Mouse (Mus musculus) limb, embryonic 14.5 days (tissue): Measurements from ENCODE around the gene Ube2g1. TPM values are rescaled to one million over a fixed set of nuclear protein-coding genes. Genes with fewer than 3 reads are reported as not detected.
A peak's percentile ranks its signal among the peaks of the same experiment; 100 is the strongest.
"Not testable (repeated sequence)": the region's sequence is repeated elsewhere in the genome, so short reads cannot be mapped to it uniquely, and the experiment has no call there.

Experiments
- ATAC-seq: fragments of 200-750 bp; cut with Nextera tagmentation; 2 replicates; pipeline ENCODE4 v1.8.0; 2017; ENCODE audit warnings: low read depth, moderate number of reproducible peaks, moderate TSS enrichment; ENCODE audit not compliant: low FRiP score
- DNase-seq: peaks from one replicate; pipeline ENCODE4 v3.0.0-alpha.2; 2015; ENCODE audit warnings: low spot score
- H3K27ac ChIP-seq: fragments of 300-500 bp; sonication (generic); replicated peaks from 2 replicates; pipeline ENCODE4 v1.5.1; 2014; ENCODE audit warnings: low read depth, mild to moderate bottlenecking, low read length, moderate library complexity, mixed read lengths
- H3K27me3 ChIP-seq: fragments of 300-500 bp; sonication (generic); 2 replicates; pipeline ENCODE4 v1.6.1; 2014; ENCODE audit warnings: low read length, mixed read lengths; ENCODE audit not compliant: control insufficient read depth, insufficient read depth
- H3K36me3 ChIP-seq: fragments of 300-500 bp; sonication (generic); 2 replicates; pipeline ENCODE4 v1.6.1; 2014; ENCODE audit warnings: mild to moderate bottlenecking, low read length, moderate library complexity, mixed read lengths; ENCODE audit not compliant: control insufficient read depth, insufficient read depth
- H3K4me1 ChIP-seq: fragments of 300-500 bp; sonication (generic); 2 replicates; pipeline ENCODE4 v1.6.1; 2014; ENCODE audit warnings: antibody characterized with exemption, low read length, mixed read lengths; ENCODE audit not compliant: control insufficient read depth, insufficient read depth
- H3K4me2 ChIP-seq: fragments of 300-500 bp; sonication (generic); replicated peaks from 2 replicates; pipeline ENCODE4 v1.6.1; 2014; ENCODE audit warnings: low read depth, mild to moderate bottlenecking, low read length, moderate library complexity; ENCODE audit not compliant: severe bottlenecking
- H3K4me3 ChIP-seq: fragments of 300-500 bp; sonication (generic); replicated peaks from 2 replicates; pipeline ENCODE4 v1.5.1; 2014; ENCODE audit warnings: low read length
- H3K9ac ChIP-seq: fragments of 300-500 bp; sonication (generic); 2 replicates; pipeline ENCODE4 v1.6.1; 2014; ENCODE audit warnings: mild to moderate bottlenecking, low read depth, low read length, moderate library complexity; ENCODE audit not compliant: severe bottlenecking
- H3K9me3 ChIP-seq: fragments of 300-500 bp; sonication (generic); 2 replicates; pipeline ENCODE4 v1.6.1; 2016; ENCODE audit warnings: low read length; ENCODE audit not compliant: control insufficient read depth
- POLR2A ChIP-seq: fragments of 200-500 bp; IDR thresholded peaks from 2 replicates; pipeline ENCODE4 v1.8.0; 2012; ENCODE audit warnings: inconsistent platforms, mild to moderate bottlenecking, moderate library complexity, borderline replicate concordance; ENCODE audit not compliant: insufficient read depth, insufficient read length; ENCODE audit errors: extremely low read depth
- WGBS: fragments of 180-500 bp; shearing (Covaris S2); extraction: QIAGEN DNeasy Blood & Tissue Kit; methylation state at CpG from one replicate; pipeline ENCODE4 v1.1.7; 2014; 5-methylcytosine and 5-hydroxymethylcytosine counted together
- polyA plus RNA-seq, 2 experiments: library from polyadenylated mRNA; depleted of rRNA in 1 of 2; stranded (reverse) in 1 of 2; unstranded in 1 of 2; fragments of >200 nt; fragmentation: Nextera tagmentation in 1 of 2; extraction: Ambion mirVana in 1 of 2; gene quantifications; 2 replicates each; pipeline versions ENCODE4 v1.2.1 to v1.2.3; 2012 to 2014

Ube2g1 gene
- polyA plus RNA-seq, 2 experiments = 30.4 to 69.7 TPM

- peak within 1 kb of the TSS; percentile 75 for H3K27ac ChIP-seq
- TF ChIP-seq POLR2A = peak; percentile 95; the same call in 1 of the 2 replicates
- H3K9ac ChIP-seq = peak within 1 kb of the TSS; percentile 72
- peaks cover 7% of the 10 kb centered on the region for H3K4me1 ChIP-seq
- under 1% methylated on average over 44 of the region's 56 CpGs for WGBS
- peaks cover 14% of the 10 kb centered on the region; the same call in 1 of the 2 replicates for H3K36me3 ChIP-seq
- H3K9me3 ChIP-seq = no peaks in the 10 kb centered on the region
- DNase-seq (peak; percentile 95), ATAC-seq (peak; percentile 98)
- peak within 1 kb of the TSS; percentile 72 for H3K4me2 ChIP-seq
- no peaks in the 10 kb centered on the region for H3K27me3 ChIP-seq
- H3K4me3 ChIP-seq = peak within 1 kb of the TSS; percentile 59
Measured at GRCm38 (mm10) chr11:72689551-72690510, 82.7 kb downstream of the Ube2g1 start, which contains the start of gene Ankfy1. Gene Ankfy1 (plus strand): TSS chr11:72690006.

GRCm38 (mm10) chr11:72692353-72692752, 85.3 kb downstream of the Ube2g1 start:
- DNase-seq (no peak), ATAC-seq (no peak)
- 91% methylated on average over 4 of the region's 4 CpGs for WGBS
- Histone ChIP-seq H3K27ac (no peak overlapping the region), H3K9me3 (no peaks in the 10 kb centered on the region), H3K36me3 (peaks cover 3% of the 10 kb centered on the region; the same call in 1 of the 2 replicates), H3K4me1 (peaks cover 7% of the 10 kb centered on the region), H3K27me3 (no peaks in the 10 kb centered on the region), H3K9ac (no peak overlapping the region), H3K4me2 (no peak overlapping the region), H3K4me3 (no peak overlapping the region)
- no peak for TF ChIP-seq POLR2A

DNA sequence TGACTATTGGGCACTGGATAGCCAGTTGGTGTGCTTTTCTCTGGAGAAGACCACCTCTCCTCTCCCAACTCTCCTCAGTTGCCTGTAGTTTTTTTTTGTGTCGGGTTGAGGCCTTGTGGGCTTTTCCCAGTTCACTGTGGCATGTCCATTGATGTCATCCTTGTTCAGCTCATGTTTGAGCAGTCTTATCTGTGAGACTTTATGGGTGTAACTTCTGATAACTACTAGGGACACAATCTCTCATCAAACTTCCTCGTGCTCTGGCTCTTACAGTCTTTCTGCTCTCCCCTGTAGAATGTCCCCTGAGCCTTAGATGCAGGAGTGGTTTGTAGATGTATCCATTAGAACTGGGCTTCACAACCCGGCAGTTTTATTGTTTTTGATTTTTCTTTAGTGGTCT, 87.9 kb downstream of the Ube2g1 start:
- no peak overlapping the region for H3K4me2 ChIP-seq
- DNase-seq = no peak
- no peaks in the 10 kb centered on the region for H3K36me3 ChIP-seq
- no peak overlapping the region for H3K9ac ChIP-seq
- no peak overlapping the region for H3K27ac ChIP-seq
- no peaks in the 10 kb centered on the region for H3K9me3 ChIP-seq
- no peak for ATAC-seq
- WGBS = 87% methylated on average over 3 of the region's 3 CpGs
- H3K4me1 ChIP-seq = peaks cover 7% of the 10 kb centered on the region
- TF ChIP-seq POLR2A = no peak
- no peaks in the 10 kb centered on the region for H3K27me3 ChIP-seq
- H3K4me3 ChIP-seq = no peak overlapping the region

- no peak overlapping the region for H3K4me3 ChIP-seq
- no peaks in the 10 kb centered on the region for H3K36me3 ChIP-seq
- WGBS = 92% methylated on average over 2 of the region's 2 CpGs
- H3K4me1 ChIP-seq = no peaks in the 10 kb centered on the region
- H3K4me2 ChIP-seq = no peak overlapping the region
- no peak overlapping the region for H3K9ac ChIP-seq
- no peak overlapping the region for H3K27ac ChIP-seq
- no peak for TF ChIP-seq POLR2A
- H3K9me3 ChIP-seq = no peaks in the 10 kb centered on the region
- no peaks in the 10 kb centered on the region for H3K27me3 ChIP-seq
- DNase-seq = no peak
- ATAC-seq = no peak
Measured at GRCm38 (mm10) chr11:72696368-72696971, 89.4 kb downstream of the Ube2g1 start.

GRCm38 (mm10) chr11:72697323-72697722, 90.2 kb downstream of the Ube2g1 start:
- Histone ChIP-seq H3K4me1 (no peaks in the 10 kb centered on the region), H3K4me2 (no peak overlapping the region), H3K36me3 (no peaks in the 10 kb centered on the region; the same call in 1 of the 2 replicates), H3K27me3 (no peaks in the 10 kb centered on the region), H3K27ac (no peak overlapping the region), H3K4me3 (no peak overlapping the region), H3K9ac (no peak overlapping the region), H3K9me3 (no peaks in the 10 kb centered on the region)
- no peak for TF ChIP-seq POLR2A
- DNase-seq (no peak), ATAC-seq (no peak)

GRCm38 (mm10) chr11:72705111-72705510, 98.0 kb downstream of the Ube2g1 start:
- not testable (repeated sequence) for H3K9me3 ChIP-seq, H3K4me2 ChIP-seq, H3K4me3 ChIP-seq, H3K27ac ChIP-seq, H3K27me3 ChIP-seq, H3K36me3 ChIP-seq, H3K4me1 ChIP-seq, H3K9ac ChIP-seq, ATAC-seq, DNase-seq
- WGBS = 93% methylated on average over 2 of the region's 2 CpGs
